Mouse (Mus musculus): ENCODE data around the gene Shc1.

Shc1 gene

DNA sequence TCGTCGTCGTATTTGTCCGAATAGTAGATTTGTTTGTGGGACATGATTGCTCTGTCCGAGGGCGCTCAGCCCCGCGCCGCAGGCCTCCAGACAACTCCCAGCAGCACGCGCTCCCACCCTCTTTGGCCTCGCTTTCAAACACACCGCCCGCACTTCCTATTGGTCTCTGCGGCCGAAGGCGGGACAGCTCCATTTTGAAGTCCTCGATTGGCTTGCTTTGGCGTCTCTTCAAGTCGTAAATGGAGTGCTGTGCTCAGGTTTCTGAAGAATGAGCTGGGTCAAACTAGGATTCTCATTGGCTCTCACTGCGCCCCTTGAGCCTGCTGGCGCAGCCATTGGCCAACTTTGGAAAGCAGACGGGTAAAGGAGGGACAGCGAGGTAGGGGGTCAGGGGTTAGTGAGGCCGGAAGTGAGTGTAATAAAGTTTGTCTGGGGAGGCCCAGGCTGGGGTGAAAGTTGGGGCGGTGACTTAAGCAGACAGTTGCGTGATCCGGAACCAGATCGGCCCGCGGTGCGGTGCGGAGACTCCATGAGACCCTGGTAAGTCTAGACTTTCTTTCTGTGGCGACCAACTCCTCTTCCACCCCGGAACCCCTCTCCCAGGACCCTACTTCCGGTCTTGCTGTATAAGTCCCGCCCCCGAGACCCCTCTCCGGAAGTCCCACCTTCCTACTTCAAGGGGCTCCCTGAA lies at the start of gene Shc1, which contains the start of gene Cks1b:
TSS of gene Shc1 (plus strand) at position 274 of the 691 bp plus-strand sequence.
TSS of gene Cks1b (minus strand) at position 214 of the 691 bp plus-strand sequence.
- DNase-seq (ENCODE audit: low spot score in 2 of 2), result peak; percentile 91 to 93

- DNase-seq (ENCODE audit: low spot score in 2 of 2), result no peak
Measured at GRCm38 (mm10) chr3:89373581-89374231, 44.5 kb upstream of the Shc1 start.

- DNase-seq (ENCODE audit: low spot score in 2 of 2), result no peak
Measured at GRCm38 (mm10) chr3:89377831-89378230, 40.4 kb upstream of the Shc1 start.

- DNase-seq (ENCODE audit: low spot score in 2 of 2), result peak; percentile 60 to 86
Measured at GRCm38 (mm10) chr3:89378394-89379067, 39.7 kb upstream of the Shc1 start.

GRCm38 (mm10) chr3:89379388-89380131 lies 38.7 kb upstream of the Shc1 start:
- DNase-seq (ENCODE audit: low spot score in 2 of 2), result no peak

GRCm38 (mm10) chr3:89380291-89380690 lies 38.0 kb upstream of the Shc1 start:
- no peak for DNase-seq (ENCODE audit: low spot score in 2 of 2)

- no peak for DNase-seq (ENCODE audit: low spot score in 2 of 2)
Measured at GRCm38 (mm10) chr3:89380711-89381110, 37.5 kb upstream of the Shc1 start.

- no peak for DNase-seq (ENCODE audit: low spot score in 2 of 2)
Measured at GRCm38 (mm10) chr3:89381233-89381632, 37.0 kb upstream of the Shc1 start.

DNA sequence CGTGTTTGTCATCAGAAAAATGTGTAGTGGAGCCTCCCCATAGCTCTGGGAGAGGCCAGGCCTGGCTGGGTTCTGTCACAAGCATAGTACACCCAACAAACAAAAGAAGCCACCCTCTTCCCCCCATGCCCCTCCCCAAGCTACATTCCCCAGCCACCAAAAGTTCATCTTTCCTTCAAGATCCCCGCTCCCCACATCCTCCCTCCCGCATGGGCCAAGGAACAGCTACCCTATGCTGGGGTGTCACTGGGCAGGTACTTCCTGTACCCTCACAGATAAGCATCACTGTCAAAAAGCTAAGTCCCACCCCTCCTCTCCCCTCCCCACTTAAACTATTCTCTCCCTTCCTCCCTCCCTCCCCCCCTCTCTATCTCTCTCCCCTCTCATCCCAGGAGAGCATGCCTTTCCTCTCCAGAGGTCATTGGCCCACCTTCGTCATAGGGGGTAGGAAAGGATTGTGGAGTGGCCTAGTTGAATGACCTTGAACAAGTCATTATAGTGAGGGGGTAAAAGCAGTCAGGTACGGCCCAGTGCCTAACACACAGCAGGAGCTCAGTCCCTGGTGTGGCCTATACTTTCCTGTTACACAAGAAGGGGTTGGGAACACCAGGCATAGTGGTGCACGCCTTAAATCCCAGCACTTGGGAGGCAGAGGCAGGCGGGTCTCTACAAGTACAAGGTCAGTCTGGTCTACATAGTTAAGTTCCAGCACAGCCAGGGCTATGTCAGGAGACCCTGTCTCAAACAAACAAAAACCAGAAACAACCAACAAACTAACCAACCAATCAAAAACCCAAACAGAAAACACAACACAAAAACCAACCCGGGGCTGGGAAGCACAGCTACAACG lies 36.0 kb upstream of the Shc1 start:
- DNase-seq (ENCODE audit: low spot score in 2 of 2), result no peak

- DNase-seq (ENCODE audit: low spot score in 2 of 2), result no peak
Measured at GRCm38 (mm10) chr3:89382950-89383349, 35.3 kb upstream of the Shc1 start.

- DNase-seq (ENCODE audit: low spot score in 2 of 2), result no peak
Measured at GRCm38 (mm10) chr3:89383651-89384255, 34.5 kb upstream of the Shc1 start.

DNA sequence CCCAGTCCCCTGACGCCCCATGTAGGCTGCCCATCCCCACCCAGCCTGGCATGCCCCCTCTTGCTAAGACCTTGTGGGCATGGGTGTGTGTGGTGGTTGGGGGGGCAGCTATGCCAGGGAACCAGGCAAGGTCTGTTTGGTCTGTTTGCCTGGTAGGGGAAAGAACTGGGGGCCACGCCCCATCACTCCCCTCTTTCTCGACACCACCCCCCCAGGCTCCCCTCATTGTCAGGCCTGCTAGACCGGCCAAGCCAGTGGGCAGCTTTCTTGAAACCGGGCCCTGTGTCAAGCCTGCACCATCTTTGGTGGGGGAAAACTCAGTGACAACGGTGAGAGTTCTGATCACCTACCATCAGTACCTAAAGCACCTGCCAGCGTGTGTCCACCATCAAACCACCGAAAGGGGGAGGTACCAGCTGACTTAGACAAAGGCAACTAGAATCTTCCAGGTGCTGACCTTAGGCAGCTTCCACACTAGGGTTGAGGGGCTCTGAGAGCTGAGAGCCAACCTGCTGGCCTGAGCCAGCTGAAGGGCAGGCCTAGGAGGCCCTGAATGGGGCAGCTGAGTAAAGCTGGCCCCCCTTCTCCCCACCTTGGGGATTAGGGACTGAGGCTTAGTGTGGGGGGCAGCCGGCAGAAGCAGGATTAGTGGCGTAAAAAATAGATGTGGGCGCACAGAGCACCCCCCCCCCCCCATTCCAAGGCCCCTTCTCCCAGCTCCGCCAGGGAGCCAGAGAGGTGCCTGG lies 33.7 kb upstream of the Shc1 start:
- DNase-seq (ENCODE audit: low spot score in 2 of 2), result no peak

- peak in 1 of 2 experiments; percentile 34 for DNase-seq (ENCODE audit: low spot score in 2 of 2)
Measured at GRCm38 (mm10) chr3:89385451-89385850, 32.8 kb upstream of the Shc1 start.

DNA sequence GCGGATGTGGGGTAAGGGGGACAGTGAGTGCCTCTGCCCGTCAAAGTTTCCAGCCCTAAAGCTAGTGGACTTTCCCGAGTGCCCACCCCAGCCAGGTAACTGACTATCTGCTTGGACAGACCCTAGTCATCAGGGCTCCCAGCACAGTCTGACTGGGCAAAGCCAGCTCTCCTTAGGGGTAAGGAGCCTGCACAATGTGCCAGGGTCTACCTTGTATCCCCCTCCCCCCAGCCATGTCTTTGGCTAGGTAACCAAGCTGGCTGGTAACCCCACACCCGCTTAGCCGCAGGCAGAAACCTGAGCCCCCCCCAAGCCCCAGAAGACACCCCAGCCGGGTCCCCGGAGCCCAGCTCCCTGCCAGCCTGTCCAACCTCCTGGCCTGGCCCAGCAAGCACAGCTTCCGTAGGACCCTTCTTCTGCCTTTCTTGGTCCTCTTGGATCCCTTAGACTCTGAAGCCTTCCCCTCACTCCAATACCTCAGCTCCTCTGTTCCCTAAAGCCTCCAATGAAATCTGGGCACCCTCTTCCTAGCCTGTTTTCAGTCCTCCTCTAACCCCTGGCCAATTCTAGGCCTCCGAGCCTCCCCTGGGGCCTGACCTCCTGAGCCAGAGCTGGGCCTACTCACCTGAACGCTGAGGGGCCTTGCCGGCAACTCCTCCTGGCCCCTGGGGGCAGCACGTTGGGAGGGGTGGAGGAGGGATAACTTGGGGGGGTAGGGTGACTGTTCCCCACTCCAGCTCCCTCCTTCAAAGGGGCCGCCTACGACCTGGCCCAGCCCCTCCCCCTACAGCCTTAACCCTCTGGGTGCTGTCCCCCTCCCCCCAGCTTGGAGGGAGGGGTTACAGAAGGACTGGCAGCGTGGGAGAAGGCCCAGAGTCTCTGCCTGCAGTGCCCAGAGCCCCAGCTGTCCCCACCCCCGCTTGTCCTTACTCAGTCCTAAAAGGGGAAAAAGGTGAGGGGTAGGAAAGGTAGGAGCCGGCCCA lies 31.5 kb upstream of the Shc1 start:
- peak; percentile 30 to 67 for DNase-seq (ENCODE audit: low spot score in 2 of 2)

DNA sequence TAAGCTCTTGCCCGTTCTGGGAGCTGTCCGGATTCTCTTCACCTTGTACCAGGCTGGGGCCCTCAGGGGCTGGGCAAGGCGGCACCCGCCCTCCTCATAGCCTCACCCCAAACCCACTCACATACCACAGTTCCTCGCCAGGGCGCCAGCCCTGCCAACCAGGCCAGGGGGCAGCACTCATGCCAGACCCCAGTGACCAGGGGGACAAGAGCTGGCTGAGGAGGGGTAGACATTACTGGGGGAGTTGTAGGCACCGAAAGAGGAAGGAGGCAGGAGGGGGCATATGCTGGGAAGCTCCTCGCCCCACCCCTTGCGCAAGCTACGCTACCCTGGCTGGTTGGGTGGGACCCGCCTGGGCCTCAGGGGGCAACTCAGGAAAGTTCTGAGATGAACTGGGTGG lies 30.6 kb upstream of the Shc1 start:
- peak; percentile 34 to 70 for DNase-seq (ENCODE audit: low spot score in 2 of 2)

GRCm38 (mm10) chr3:89388134-89388881 lies 29.9 kb upstream of the Shc1 start:
- peak in 1 of 2 experiments; percentile 69 for DNase-seq (ENCODE audit: low spot score in 2 of 2)

DNA sequence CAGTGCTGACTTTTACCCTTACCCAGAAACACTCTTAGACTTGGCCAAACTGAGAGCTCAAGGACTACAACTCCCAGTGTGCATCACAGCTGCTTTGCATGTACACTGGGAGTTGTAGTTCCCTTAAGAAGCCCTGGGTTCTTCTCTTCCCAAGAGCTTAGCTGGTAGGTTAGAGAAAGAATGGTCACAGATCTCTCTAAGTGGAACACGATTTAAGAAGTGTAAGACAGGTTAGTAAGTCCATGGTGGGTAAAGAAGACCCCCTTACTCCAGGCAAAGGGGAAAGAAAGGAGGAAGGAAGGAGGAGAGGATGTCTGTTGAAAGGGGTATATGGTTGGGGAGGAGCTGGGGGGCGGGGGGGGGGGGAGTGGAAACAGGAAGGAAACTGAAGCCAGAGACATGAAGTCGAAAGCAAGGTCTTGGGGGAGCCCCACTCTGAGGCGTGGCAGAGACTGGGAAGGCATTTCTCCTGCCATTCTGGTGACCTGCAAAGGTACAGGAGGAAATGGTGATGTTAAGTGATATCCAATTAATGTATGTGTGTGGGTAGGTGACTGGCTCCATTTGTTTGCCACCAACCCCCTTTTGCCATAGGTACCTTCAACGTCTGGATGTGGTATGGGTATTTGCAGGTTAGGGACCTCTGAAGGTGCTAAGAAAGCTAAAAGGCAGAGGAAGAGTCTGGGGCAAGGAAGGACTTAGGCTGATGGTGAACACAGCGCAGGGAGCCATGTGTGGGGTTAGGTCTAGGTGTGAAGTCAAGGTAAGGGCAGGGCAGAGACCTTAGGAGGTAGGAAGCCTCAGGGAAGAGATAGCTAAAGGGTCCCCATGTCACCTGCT lies 29.1 kb upstream of the Shc1 start:
- peak in 1 of 2 experiments; percentile 44 for DNase-seq (ENCODE audit: low spot score in 2 of 2)

Data from spleen, postnatal 4 days (tissue).